Mouse (Mus musculus) C2C12 (cell line): ENCODE measurements around the gene Arhgap23.

Source experiments
- CEBPB ChIP-seq: IDR thresholded peaks from one replicate; pipeline ENCODE4 v1.6.1; 2011; ENCODE audit warnings: low read depth, mild to moderate bottlenecking, control low read depth, moderate library complexity
- CTCF ChIP-seq: IDR thresholded peaks from one replicate; pipeline ENCODE4 v1.5.1; 2011; ENCODE audit not compliant: control insufficient read depth, insufficient read depth, insufficient read length
- FOSL1 ChIP-seq: IDR thresholded peaks from one replicate; pipeline ENCODE4 v1.8.0; 2011; ENCODE audit warnings: mild to moderate bottlenecking, low read length; ENCODE audit not compliant: poor library complexity, insufficient read depth, severe bottlenecking
- MAX ChIP-seq: IDR thresholded peaks from one replicate; pipeline ENCODE4 v1.6.1; 2011; ENCODE audit warnings: mild to moderate bottlenecking, control low read depth
- MYOD1 ChIP-seq: IDR thresholded peaks from one replicate; pipeline ENCODE4 v1.6.1; 2011; ENCODE audit warnings: low read depth; ENCODE audit not compliant: control insufficient read depth, insufficient read length
- MYOG ChIP-seq: IDR thresholded peaks from one replicate; pipeline ENCODE4 v1.6.1; 2011; ENCODE audit not compliant: control insufficient read depth, insufficient read length; ENCODE audit errors: extremely low read depth
- USF1 ChIP-seq: IDR thresholded peaks from one replicate; pipeline ENCODE4 v1.6.1; 2011; ENCODE audit warnings: low read depth, mild to moderate bottlenecking, control low read depth, moderate library complexity

DNA sequence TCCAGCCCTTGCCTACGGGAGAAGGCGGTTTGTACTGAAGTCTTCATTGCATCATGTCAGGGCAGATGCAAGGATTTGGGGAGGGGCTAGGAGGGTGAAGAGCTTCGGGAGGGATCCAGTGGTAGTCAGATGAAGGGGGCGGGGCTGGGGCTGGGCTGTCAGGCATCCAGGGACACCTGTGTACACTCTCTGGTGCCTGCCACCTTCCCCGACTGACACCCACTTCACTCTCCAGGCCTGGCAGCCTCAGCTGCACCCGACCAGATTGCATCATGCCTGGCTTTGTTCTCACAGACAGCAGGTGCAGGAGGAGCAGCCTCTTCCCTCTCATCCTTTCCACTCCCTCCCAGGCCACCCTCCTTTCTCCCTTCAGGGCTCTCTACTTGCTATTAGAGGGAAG lies 14.3 kb upstream of the Arhgap23 start:
- TF ChIP-seq CEBPB (peak; percentile 66), USF1 (no peak), MYOG (no peak), CTCF (no peak), MYOD1 (peak; percentile 53), MAX (no peak), FOSL1 (no peak)
